Mouse (Mus musculus) intestine, postnatal 0 days (tissue): ENCODE data around the gene Scrg1. TPM values are rescaled to one million over a fixed set of nuclear protein-coding genes. Genes with fewer than 3 reads are reported as not detected.
A peak's percentile ranks its signal among the peaks of the same experiment; 100 is the strongest.

Experiments
- ATAC-seq: fragments of 200-750 bp; cut with Nextera tagmentation; 2 replicates; pipeline ENCODE4 v1.8.0; 2017; ENCODE audit warnings: mild to moderate bottlenecking, moderate TSS enrichment, moderate library complexity
- H3K27ac ChIP-seq: fragments of 300-500 bp; sonication (generic); 2 replicates; pipeline ENCODE4 v1.5.1; 2014; ENCODE audit warnings: mild to moderate bottlenecking, low read depth, low read length, moderate library complexity
- H3K27me3 ChIP-seq: fragments of 300-500 bp; sonication (generic); replicated peaks from 2 replicates; pipeline ENCODE4 v1.6.1; 2014; ENCODE audit warnings: low read length, mixed read lengths; ENCODE audit not compliant: control insufficient read depth, insufficient read depth
- H3K36me3 ChIP-seq: fragments of 300-500 bp; sonication (generic); 2 replicates; pipeline ENCODE4 v1.6.1; 2014; ENCODE audit warnings: mild to moderate bottlenecking, moderate library complexity; ENCODE audit not compliant: control insufficient read depth, insufficient read depth
- H3K4me1 ChIP-seq: fragments of 300-500 bp; sonication (generic); replicated peaks from 2 replicates; pipeline ENCODE4 v1.6.1; 2014; ENCODE audit warnings: antibody characterized with exemption, low read length, mixed read lengths; ENCODE audit not compliant: control insufficient read depth, insufficient read depth
- H3K4me2 ChIP-seq: fragments of 300-500 bp; sonication (generic); replicated peaks from 2 replicates; pipeline ENCODE4 v1.6.1; 2014; ENCODE audit warnings: low read depth, mild to moderate bottlenecking, moderate library complexity
- H3K4me3 ChIP-seq: fragments of 300-500 bp; sonication (generic); 2 replicates; pipeline ENCODE4 v1.5.1; 2014; ENCODE audit warnings: low read depth, low read length
- H3K9ac ChIP-seq: fragments of 300-500 bp; sonication (generic); 2 replicates; pipeline ENCODE4 v1.6.1; 2014; ENCODE audit warnings: mild to moderate bottlenecking, low read depth, low read length
- H3K9me3 ChIP-seq: fragments of 300-500 bp; sonication (generic); 2 replicates; pipeline ENCODE4 v1.6.1; 2016; ENCODE audit warnings: mixed run types; ENCODE audit not compliant: control insufficient read depth
- CTCF ChIP-seq: sonication (generic); IDR thresholded peaks from 2 replicates; pipeline ENCODE4 v1.5.1; 2016; ENCODE audit warnings: low read depth, mild to moderate bottlenecking, control low read depth, antibody characterized with exemption, moderate library complexity
- WGBS: fragments of 180-500 bp; shearing (Covaris S2); extraction: QIAGEN DNeasy Blood & Tissue Kit; methylation state at CpG from one replicate; pipeline ENCODE4 v1.1.7; 2014; 5-methylcytosine and 5-hydroxymethylcytosine counted together
- polyA plus RNA-seq: library from polyadenylated mRNA; unstranded; fragments of >200 nt; fragmentation: Nextera tagmentation; extraction: Ambion mirVana; gene quantifications from 2 replicates; pipeline ENCODE4 v1.2.1, GENCODE M21; 2015

Scrg1 gene
- polyA plus RNA-seq, 1 experiment from 2014 or later: 0.74 TPM

DNA sequence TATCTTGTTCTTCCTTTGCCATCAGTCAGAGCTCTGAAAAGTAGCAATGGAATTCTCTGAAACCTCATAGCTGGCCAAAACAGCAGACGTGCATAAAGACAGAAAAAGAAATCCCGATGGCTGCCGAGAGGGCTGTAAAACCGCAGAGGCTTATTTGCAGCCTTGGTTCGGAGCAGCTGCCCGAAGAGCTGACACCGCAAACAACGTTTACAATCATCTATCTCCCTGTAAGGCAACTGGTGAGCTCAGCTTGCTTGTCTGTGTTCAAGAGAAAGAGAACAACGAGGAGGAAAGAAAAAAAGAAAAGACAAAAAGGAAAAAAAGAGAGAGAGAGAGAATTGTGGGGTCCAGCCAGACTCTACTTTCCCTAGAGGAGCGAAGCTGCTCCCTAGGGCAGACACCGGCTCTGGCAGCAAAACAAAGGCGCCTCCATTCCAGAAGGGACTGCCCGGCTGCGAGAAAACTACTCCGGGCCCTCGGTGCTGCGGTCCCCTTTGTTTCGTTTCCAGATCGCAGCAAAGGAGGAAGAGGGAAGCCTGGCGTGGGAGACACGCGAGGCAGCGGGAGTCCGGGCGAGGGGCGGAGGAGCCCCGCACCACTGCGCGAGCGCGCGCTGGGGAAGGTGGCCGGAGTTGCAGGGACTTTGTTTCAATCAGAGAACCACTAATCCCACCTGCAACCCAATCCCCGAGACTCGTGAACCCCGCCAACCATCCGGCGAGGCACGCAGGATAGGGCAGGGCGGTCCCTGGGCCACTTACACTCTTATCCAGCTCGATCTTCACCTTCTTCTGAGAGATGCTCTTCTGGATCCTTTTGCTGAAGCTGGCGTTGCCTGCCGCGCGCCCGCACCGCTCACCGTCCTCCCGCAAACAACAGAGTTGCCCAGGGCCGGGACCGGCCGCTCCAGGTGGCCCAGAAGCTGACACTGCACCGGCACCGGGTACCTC is 31.0 kb downstream of the Scrg1 start:
- H3K4me2 ChIP-seq: peak overlapping the region; percentile 89
- WGBS: under 1% methylated on average over 54 of the region's 54 CpGs
- TF ChIP-seq CTCF: no peak
- H3K36me3 ChIP-seq: 0 out of 2 replicates have a peak, but pooled peaks cover 2% of the 10 kb centered on the region
- peak overlapping the region; percentile 78 for H3K27ac ChIP-seq
- 0 out of 2 replicates have a peak, but pooled peaks cover 5% of the 10 kb centered on the region for H3K4me1 ChIP-seq
- H3K27me3 ChIP-seq: no peaks in the 10 kb centered on the region
- ATAC-seq: peak; percentile 28
- H3K9me3 ChIP-seq: no peaks in the 10 kb centered on the region
- peak overlapping the region; percentile 77 for H3K9ac ChIP-seq
- peak overlapping the region; percentile 100 for H3K4me3 ChIP-seq

DNA sequence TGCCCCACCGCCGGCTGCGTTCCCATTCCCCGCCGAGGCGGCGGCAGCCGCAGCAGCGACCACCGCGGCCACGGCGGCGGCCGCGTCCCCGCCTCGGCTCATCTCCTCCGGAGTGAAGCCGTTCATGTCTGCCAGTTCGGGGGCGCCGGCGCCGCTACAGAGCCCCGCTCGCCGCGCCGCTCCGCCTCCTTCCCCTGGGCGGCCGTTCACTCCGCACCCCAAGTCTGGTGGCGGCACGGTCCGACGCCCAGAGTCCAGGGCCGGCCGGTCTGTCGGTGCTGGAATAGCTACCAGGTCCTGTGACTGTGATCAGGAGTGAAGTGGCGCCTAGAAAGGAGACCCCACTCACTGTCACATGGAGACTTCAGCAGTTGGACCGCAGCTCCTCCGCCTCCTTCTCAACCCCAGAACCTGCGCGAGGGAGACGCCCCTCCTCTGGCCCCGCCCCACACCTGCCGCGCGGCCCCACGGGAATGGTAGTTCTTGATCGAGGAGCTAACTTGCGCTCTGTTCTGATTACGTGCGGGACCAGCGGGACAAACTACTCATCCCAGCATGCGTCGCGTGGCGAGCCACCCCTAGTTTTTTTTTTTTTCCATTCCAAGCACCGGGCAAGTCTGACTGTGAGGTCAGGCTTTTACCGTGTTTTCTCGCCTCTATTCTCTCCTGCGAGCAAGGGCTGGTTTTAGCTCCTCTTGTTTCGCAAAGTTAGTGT is 31.9 kb downstream of the Scrg1 start, which contains the start of gene Sap30:
Sap30 (minus strand) TSS at position 420 of the 715 bp plus-strand sequence.
- Histone ChIP-seq H3K36me3 (no peaks in the 10 kb centered on the region), H3K9me3 (no peaks in the 10 kb centered on the region), H3K9ac (peak within 1 kb of the TSS; percentile 77), H3K27ac (peak within 1 kb of the TSS; percentile 78), H3K27me3 (no peaks in the 10 kb centered on the region), H3K4me2 (peak within 1 kb of the TSS; percentile 89), H3K4me1 (0 out of 2 replicates have a peak, but pooled peaks cover 5% of the 10 kb centered on the region), H3K4me3 (peak within 1 kb of the TSS; percentile 100)
- under 1% methylated on average over 56 of the region's 66 CpGs for WGBS
- no peak for TF ChIP-seq CTCF
- peak; percentile 95 for ATAC-seq

DNA sequence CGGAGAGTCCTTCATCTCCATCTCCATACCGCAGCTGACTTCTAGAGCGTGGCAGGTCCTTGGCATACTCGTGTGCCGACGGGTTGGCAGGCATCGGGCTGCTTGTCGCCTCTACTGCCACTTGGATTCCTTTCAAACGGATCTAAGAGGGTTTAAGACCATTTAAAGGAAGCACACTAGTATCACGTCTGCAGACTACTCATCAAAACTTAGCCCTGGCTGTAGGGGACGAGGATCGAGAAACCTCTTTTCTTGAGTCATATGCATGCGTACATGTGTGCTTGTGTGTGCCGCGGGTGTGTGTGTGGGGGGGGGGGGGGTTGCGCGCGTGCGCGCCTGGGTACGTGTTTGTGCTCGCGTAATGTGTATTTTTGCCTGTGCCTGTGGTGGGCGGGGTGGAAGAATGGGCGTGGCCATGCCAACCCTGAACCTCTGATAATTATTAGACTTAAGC is 32.6 kb downstream of the Scrg1 start:
- peak; percentile 34 for ATAC-seq
- H3K27me3 ChIP-seq: no peaks in the 10 kb centered on the region
- H3K9me3 ChIP-seq: no peaks in the 10 kb centered on the region
- 0 out of 2 replicates have a peak, but pooled peaks cover 5% of the 10 kb centered on the region for H3K4me1 ChIP-seq
- H3K4me3 ChIP-seq: peak overlapping the region; percentile 100
- H3K9ac ChIP-seq: peak overlapping the region; percentile 77; the same call in 1 of the 2 replicates
- no peak for TF ChIP-seq CTCF
- WGBS: under 1% methylated on average over 25 of the region's 25 CpGs
- H3K27ac ChIP-seq: peak overlapping the region; percentile 51
- H3K4me2 ChIP-seq: peak overlapping the region; percentile 89
- no peaks in the 10 kb centered on the region for H3K36me3 ChIP-seq

DNA sequence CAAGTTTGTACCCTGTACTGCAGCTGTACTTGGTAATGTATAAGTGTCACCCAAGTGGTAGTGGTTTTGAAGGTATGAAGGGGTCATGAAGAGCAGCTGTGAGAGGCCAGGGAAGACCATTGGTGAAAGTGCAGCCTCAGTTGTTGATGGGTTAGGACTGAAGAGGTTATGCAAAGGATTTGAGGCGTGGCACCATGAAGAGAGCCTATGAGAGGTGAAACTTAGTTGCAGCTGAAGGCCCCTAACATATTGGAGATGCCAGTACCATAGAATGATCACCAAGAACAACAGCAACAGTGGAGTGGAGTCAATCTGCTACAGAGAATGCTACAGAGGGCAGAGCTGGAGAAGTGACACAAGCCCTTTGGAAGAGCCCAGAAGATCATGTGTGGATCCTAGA is 33.6 kb downstream of the Scrg1 start:
- Histone ChIP-seq H3K9ac (no peak overlapping the region), H3K27ac (peak overlapping the region; percentile 57), H3K36me3 (no peaks in the 10 kb centered on the region), H3K4me3 (no peak overlapping the region), H3K4me2 (no peak overlapping the region), H3K9me3 (no peaks in the 10 kb centered on the region), H3K27me3 (no peaks in the 10 kb centered on the region), H3K4me1 (0 out of 2 replicates have a peak, but pooled peaks cover 5% of the 10 kb centered on the region)
- WGBS: 93% methylated on average over 1 of the region's 1 CpGs
- TF ChIP-seq CTCF: no peak
- ATAC-seq: no peak

DNA sequence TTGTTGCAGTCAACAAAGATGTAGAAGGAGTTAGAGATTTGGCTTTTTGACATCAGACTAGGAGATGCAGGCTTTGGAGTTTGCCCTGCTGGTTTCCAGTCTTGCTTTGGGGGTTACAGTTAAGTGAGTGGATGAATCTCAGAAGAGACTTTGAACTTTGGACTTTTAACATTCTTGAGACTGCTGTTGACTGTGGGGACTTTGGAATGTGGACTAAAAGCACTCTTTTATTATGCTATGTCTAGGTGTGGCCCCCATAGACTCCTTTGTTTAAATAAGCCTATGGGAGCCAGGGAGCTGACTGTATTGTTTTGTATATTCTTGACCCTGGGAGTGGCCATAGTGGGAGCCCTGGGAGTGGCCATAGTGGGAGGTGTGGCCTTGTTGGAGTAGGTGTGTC is 34.2 kb downstream of the Scrg1 start:
- peak overlapping the region; percentile 57 for H3K27ac ChIP-seq

DNA sequence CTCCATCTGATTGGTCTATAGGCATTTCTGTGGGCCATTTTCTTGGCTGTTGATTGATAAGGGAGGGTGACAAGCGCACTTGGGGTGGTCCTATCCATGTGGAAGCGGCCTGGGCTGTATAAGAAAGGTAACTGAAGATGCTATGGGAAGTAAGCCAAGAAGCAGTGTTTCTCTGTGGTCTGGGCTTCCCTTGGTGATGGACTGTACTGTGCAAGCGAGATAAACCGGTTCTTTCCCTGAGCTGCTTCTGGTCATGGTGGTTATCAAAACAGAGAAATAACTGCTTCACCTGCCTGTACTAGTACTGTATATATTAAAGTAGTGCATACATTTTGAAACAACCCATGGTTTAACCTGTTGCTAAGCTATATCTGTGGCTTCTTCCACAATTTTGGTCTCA is 36.1 kb downstream of the Scrg1 start:
- Histone ChIP-seq H3K4me1 (no peaks in the 10 kb centered on the region), H3K4me2 (no peak overlapping the region), H3K27me3 (no peaks in the 10 kb centered on the region), H3K27ac (no peak overlapping the region), H3K36me3 (no peaks in the 10 kb centered on the region), H3K4me3 (no peak overlapping the region), H3K9ac (no peak overlapping the region), H3K9me3 (no peaks in the 10 kb centered on the region)
- no peak for TF ChIP-seq CTCF
- 93% methylated on average over 4 of the region's 4 CpGs for whole genome bisulfite sequencing
- no peak for ATAC-seq

More for the DNA sequence above, 34.2 kb downstream of the Scrg1 start:
- H3K9me3 ChIP-seq: no peaks in the 10 kb centered on the region
- peak; percentile 75 for ATAC-seq
- H3K27me3 ChIP-seq: no peaks in the 10 kb centered on the region
- 0 out of 2 replicates have a peak, but pooled peaks cover 5% of the 10 kb centered on the region for H3K4me1 ChIP-seq
- H3K4me3 ChIP-seq: no peak overlapping the region
- H3K4me2 ChIP-seq: no peak overlapping the region
- TF ChIP-seq CTCF: no peak
- H3K9ac ChIP-seq: no peak overlapping the region
- H3K36me3 ChIP-seq: no peaks in the 10 kb centered on the region
